Mouse (Mus musculus) midbrain, embryonic 16.5 days (tissue): ENCODE data around the gene Eif2ak4. TPM values are rescaled to one million over a fixed set of nuclear protein-coding genes. Genes with fewer than 3 reads are reported as not detected.

Experiments
- ATAC-seq: fragments of 200-750 bp; cut with Nextera tagmentation; 2 replicates; pipeline ENCODE4 v1.8.0; 2017; ENCODE audit warnings: moderate TSS enrichment
- H3K27ac ChIP-seq: fragments of 300-500 bp; sonication (generic); 2 replicates; pipeline ENCODE4 v1.5.1; 2014; ENCODE audit warnings: mild to moderate bottlenecking, low read length, mixed read lengths
- H3K27me3 ChIP-seq: fragments of 300-500 bp; sonication (generic); 2 replicates; pipeline ENCODE4 v1.6.1; 2014; ENCODE audit warnings: low read depth, low read length, mixed read lengths; ENCODE audit not compliant: control insufficient read depth, insufficient read depth
- H3K36me3 ChIP-seq: fragments of 300-500 bp; sonication (generic); 2 replicates; pipeline ENCODE4 v1.6.1; 2014; ENCODE audit warnings: mild to moderate bottlenecking, low read length, moderate library complexity, mixed read lengths; ENCODE audit not compliant: control insufficient read depth, insufficient read depth
- H3K4me1 ChIP-seq: fragments of 300-500 bp; sonication (generic); 2 replicates; pipeline ENCODE4 v1.6.1; 2014; ENCODE audit warnings: mild to moderate bottlenecking, low read length, mixed read lengths; ENCODE audit not compliant: control insufficient read depth, insufficient read depth
- H3K4me2 ChIP-seq: fragments of 300-500 bp; sonication (generic); 2 replicates; pipeline ENCODE4 v1.6.1; 2014; ENCODE audit warnings: mild to moderate bottlenecking, low read length, mixed read lengths
- H3K4me3 ChIP-seq: fragments of 300-500 bp; sonication (generic); 2 replicates; pipeline ENCODE4 v1.5.1; 2014; ENCODE audit warnings: low read depth, mild to moderate bottlenecking, low read length, moderate library complexity, mixed read lengths
- H3K9ac ChIP-seq: fragments of 300-500 bp; sonication (generic); 2 replicates; pipeline ENCODE4 v1.6.1; 2014; ENCODE audit warnings: low read depth, low read length, mixed read lengths
- H3K9me3 ChIP-seq: fragments of 300-500 bp; sonication (generic); replicated peaks from 2 replicates; pipeline ENCODE4 v1.6.1; 2014; ENCODE audit warnings: mild to moderate bottlenecking, low read length, mixed read lengths; ENCODE audit not compliant: control insufficient read depth, poor library complexity, severe bottlenecking
- WGBS: fragments of 180-500 bp; shearing (Covaris S2); extraction: QIAGEN DNeasy Blood & Tissue Kit; methylation state at CpG from one replicate; pipeline ENCODE4 v1.1.7; 2014; 5-methylcytosine and 5-hydroxymethylcytosine counted together
- polyA plus RNA-seq: library from polyadenylated mRNA; unstranded; fragments of >200 nt; fragmentation: Nextera tagmentation; extraction: Ambion mirVana; gene quantifications from 2 replicates; pipeline ENCODE4 v1.2.1, GENCODE M21; 2015

Eif2ak4 gene
- polyA plus RNA-seq, 1 experiment from 2014 or later = 9.3 TPM

DNA sequence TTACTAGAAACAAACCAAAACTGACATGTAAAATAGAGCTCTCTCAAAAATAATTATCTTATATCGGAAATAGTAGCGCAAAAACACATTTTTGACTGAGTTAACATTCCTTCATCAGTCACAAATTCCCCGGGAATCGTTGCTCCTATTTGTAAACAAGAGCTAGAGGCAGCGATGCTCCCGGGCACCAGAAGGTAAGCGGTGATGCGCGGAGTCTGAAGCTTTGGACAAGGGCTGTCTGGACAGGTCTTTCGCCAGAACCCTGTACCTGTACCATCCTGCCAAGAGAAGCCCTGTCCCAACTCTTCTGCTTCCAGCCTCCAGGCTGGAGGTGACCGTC lies 15.9 kb upstream of the Eif2ak4 start:
- peak overlapping the region; percentile 62 for H3K4me3 ChIP-seq
- ATAC-seq = peak; percentile 5; the same call in 1 of the 2 replicates
- WGBS = 9% methylated on average over 11 of the region's 11 CpGs
- peak overlapping the region; percentile 98 for H3K4me2 ChIP-seq
- H3K4me1 ChIP-seq = peaks cover 6% of the 10 kb centered on the region; the same call in 1 of the 2 replicates
- no peak overlapping the region for H3K27ac ChIP-seq
- H3K36me3 ChIP-seq = no peaks in the 10 kb centered on the region
- no peaks in the 10 kb centered on the region; the same call in 1 of the 2 replicates for H3K9me3 ChIP-seq
- H3K27me3 ChIP-seq = peaks cover 9% of the 10 kb centered on the region
- H3K9ac ChIP-seq = peak overlapping the region; percentile 78; the same call in 1 of the 2 replicates

DNA sequence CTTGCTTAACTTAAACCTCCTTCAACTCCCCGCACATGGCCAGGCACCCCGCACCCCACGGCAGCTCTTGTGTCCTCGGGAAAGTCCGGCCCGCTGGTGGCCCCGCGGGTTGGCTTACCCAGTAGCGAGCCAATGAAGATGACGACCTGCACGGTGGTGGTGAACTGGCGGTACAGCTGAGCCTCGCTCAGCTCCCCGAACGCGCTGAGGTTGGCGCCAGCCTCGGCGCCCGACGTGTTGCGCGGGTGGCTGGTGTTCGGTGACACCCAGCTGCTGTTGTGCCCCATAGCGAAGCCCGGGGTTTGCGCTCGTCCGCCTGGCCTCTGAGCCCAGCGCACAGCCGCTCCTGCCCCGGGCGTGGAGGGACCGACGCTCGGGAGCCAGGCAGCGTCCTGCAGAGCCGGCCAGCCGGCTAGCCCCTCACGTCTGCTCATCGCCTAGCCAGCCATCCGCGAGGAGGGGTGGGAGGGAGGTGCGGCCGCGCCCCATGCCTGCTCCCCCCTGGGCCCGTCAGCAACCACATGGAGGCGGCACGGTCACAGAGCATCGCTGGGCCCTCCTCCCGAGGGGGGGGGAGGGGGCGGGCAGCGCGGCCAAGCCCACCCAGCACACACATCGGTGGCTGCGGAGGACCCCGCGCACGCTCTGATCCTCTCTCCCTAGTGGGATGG lies 15.4 kb upstream of the Eif2ak4 start, which contains the start of gene Gpr176:
Gpr176 (minus strand) TSS at position 519 of the 671 bp plus-strand sequence.
- peak; percentile 91 for ATAC-seq
- H3K4me2 ChIP-seq = peak within 1 kb of the TSS; percentile 98
- no peaks in the 10 kb centered on the region; the same call in 1 of the 2 replicates for H3K9me3 ChIP-seq
- under 1% methylated on average over 56 of the region's 59 CpGs for WGBS
- H3K27ac ChIP-seq = peak within 1 kb of the TSS; percentile 73
- no peaks in the 10 kb centered on the region for H3K36me3 ChIP-seq
- peak within 1 kb of the TSS; percentile 62 for H3K4me3 ChIP-seq
- peaks cover 9% of the 10 kb centered on the region for H3K27me3 ChIP-seq
- H3K4me1 ChIP-seq = peaks cover 6% of the 10 kb centered on the region; the same call in 1 of the 2 replicates
- peak within 1 kb of the TSS; percentile 78 for H3K9ac ChIP-seq

DNA sequence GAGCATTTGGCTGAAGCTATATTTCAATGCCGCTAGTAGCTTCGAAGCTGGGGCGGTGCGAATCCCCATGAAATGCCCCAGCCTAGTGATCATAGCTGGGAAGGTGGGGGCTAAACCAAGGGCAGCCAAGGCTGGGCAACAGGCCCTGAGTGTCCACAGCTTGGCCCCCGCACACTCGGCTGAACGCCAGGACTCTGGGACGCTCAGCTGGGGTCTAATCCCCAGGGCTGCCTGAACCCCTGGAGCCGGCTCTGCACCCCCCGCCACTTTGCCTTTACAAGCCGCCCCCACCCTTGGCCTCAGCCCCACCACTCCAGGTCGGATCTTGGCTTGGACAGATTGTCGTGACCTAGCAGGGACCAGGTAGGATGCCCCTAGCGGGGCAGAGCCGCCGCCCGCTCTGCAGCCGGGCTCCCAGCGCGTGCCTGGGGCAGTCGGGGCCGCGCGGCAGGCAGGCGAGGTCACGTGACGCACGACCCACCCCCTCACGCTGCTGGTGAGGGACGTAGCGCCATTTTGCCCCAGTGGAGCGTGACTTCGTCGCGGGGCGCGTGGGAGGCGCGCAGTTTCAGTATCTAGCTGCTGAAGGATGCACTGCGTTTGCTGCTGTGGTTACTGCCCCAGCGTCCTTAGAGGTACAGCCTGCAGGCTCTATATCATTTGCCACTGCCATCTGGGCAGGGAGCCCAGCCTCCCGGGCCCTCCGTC lies 14.7 kb upstream of the Eif2ak4 start:
- H3K9ac ChIP-seq = peak overlapping the region; percentile 78
- H3K36me3 ChIP-seq = no peaks in the 10 kb centered on the region
- peak overlapping the region; percentile 73 for H3K27ac ChIP-seq
- H3K4me3 ChIP-seq = peak overlapping the region; percentile 62
- peaks cover 9% of the 10 kb centered on the region for H3K27me3 ChIP-seq
- peaks cover 6% of the 10 kb centered on the region; the same call in 1 of the 2 replicates for H3K4me1 ChIP-seq
- H3K9me3 ChIP-seq = no peaks in the 10 kb centered on the region; the same call in 1 of the 2 replicates
- WGBS = under 1% methylated on average over 41 of the region's 43 CpGs
- ATAC-seq = peak; percentile 91
- peak overlapping the region; percentile 98 for H3K4me2 ChIP-seq

DNA sequence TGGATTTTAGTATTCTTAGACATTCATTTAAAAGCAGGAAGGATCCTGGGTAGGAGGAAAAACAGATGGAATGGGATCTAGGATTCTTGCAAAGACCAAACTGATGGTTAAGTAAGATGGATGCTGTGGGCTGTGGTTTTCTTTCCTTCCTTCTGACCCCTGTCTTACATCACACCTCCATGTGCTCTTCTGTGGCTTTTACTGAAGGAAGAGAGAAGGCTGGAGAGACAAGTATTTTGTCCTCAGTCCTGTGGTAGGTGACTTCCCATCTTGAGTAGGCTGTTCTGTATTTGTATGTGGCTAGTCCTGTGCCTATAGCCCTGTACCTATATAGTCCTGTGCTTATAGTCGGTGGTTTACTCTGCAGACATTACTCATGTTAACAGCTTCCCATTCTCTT lies 12.9 kb upstream of the Eif2ak4 start:
- no peak for ATAC-seq
- Histone ChIP-seq H3K4me1 (peaks cover 6% of the 10 kb centered on the region; the same call in 1 of the 2 replicates), H3K4me2 (no peak overlapping the region), H3K27me3 (no peaks in the 10 kb centered on the region; the same call in 1 of the 2 replicates), H3K4me3 (no peak overlapping the region), H3K9me3 (no peaks in the 10 kb centered on the region), H3K36me3 (no peaks in the 10 kb centered on the region), H3K27ac (no peak overlapping the region), H3K9ac (no peak overlapping the region)
- 92% methylated on average over 1 of the region's 1 CpGs for WGBS

DNA sequence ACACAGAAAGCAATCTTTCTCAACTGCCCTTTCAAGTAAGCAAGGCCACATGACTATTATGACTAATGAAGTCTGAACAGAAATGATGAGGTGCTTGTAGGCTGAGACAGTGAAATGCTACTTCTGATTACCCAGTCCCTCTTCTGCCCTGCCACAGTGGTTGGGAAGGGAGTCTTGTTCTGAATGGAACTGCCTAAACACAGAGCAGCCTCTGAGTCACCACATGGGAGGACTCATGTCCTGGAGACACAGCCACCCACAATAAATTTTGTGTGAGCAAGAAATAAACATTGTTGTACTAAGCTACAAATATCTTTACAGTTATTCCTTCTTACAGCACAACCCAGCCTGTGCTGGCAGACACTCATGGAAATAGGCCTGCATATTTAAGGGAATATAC lies 12.5 kb upstream of the Eif2ak4 start:
- H3K27ac ChIP-seq = no peak overlapping the region
- no peak overlapping the region for H3K4me2 ChIP-seq
- H3K27me3 ChIP-seq = no peaks in the 10 kb centered on the region
- H3K4me1 ChIP-seq = peaks cover 6% of the 10 kb centered on the region; the same call in 1 of the 2 replicates
- H3K9ac ChIP-seq = no peak overlapping the region
- no peak for ATAC-seq
- H3K9me3 ChIP-seq = no peaks in the 10 kb centered on the region
- H3K36me3 ChIP-seq = no peaks in the 10 kb centered on the region
- H3K4me3 ChIP-seq = no peak overlapping the region

DNA sequence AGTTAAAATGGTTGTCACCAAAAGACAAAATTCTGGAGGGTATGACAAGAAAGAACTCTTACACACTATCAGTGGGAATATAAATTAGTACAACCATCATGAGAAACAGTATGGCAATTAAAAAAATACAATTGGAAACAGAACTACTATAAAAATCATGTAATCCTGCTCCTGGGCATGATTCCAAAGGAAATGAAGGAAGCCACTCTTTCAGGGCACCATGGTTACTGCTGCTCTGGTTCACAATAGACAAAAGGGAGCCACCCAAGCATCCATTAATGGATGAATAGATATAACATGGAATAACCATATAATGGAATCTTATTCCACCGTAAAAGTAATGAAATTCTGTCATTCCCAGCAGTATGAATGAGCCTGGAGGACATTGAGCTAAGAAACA lies 8.7 kb upstream of the Eif2ak4 start:
- Histone ChIP-seq H3K36me3 (no peaks in the 10 kb centered on the region), H3K4me3 (no peak overlapping the region), H3K9me3 (no peaks in the 10 kb centered on the region), H3K4me1 (no peaks in the 10 kb centered on the region), H3K9ac (no peak overlapping the region), H3K27me3 (no peaks in the 10 kb centered on the region), H3K27ac (no peak overlapping the region), H3K4me2 (no peak overlapping the region)
- WGBS = 26% methylated on average over 1 of the region's 1 CpGs
- ATAC-seq = no peak

DNA sequence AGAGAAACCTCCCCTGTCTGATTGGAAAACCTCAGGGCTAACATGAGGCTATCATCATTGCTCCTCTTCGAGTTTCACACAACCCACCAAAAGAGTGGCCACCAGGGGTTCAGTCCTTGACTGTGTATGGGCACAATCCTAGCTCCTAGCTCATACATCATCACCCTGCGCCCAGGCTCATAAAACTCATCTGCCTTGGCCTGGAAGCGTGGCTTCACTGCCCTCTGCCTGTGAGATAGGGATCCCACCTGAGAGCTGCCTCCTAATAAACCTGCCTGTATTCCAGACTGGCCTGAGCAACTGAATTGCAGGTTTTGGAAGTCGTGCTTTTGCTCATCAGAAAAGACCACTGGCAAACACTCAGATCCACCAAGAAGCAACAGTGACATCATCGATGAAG lies 5.0 kb upstream of the Eif2ak4 start:
- peaks cover 3% of the 10 kb centered on the region; the same call in 1 of the 2 replicates for H3K4me1 ChIP-seq
- H3K9ac ChIP-seq = no peak overlapping the region
- no peak for ATAC-seq
- no peaks in the 10 kb centered on the region for H3K9me3 ChIP-seq
- 79% methylated on average over 5 of the region's 5 CpGs for WGBS
- H3K27ac ChIP-seq = no peak overlapping the region
- H3K4me2 ChIP-seq = no peak overlapping the region
- H3K27me3 ChIP-seq = no peaks in the 10 kb centered on the region
- no peak overlapping the region for H3K4me3 ChIP-seq
- no peaks in the 10 kb centered on the region for H3K36me3 ChIP-seq

DNA sequence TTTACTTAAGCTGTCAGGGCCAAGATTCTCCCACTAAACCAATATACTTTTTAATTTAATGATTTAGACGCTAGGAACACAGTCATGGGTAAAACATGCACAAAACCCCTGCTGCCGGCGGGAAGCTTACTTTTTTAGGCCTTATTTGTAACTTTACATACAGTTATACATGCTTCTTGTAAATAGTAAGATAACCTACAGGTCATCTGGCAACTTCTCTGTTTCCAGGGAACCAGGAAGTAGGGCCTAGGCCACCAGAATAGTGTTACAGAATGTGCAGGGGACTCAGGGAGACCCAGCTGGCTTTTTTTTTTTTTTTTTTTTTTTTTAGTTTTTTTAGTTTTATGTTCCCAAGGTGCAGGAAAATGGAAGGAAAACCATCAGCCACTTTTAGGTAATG lies 1.2 kb downstream of the Eif2ak4 start:
- H3K27me3 ChIP-seq = no peaks in the 10 kb centered on the region
- no peak overlapping the region for H3K27ac ChIP-seq
- WGBS = 70% methylated on average over 3 of the region's 3 CpGs
- no peaks in the 10 kb centered on the region for H3K9me3 ChIP-seq
- peaks cover 13% of the 10 kb centered on the region for H3K4me1 ChIP-seq
- H3K4me3 ChIP-seq = peak overlapping the region; percentile 91
- H3K36me3 ChIP-seq = no peaks in the 10 kb centered on the region
- H3K4me2 ChIP-seq = peak overlapping the region; percentile 84
- H3K9ac ChIP-seq = no peak overlapping the region
- ATAC-seq = no peak

DNA sequence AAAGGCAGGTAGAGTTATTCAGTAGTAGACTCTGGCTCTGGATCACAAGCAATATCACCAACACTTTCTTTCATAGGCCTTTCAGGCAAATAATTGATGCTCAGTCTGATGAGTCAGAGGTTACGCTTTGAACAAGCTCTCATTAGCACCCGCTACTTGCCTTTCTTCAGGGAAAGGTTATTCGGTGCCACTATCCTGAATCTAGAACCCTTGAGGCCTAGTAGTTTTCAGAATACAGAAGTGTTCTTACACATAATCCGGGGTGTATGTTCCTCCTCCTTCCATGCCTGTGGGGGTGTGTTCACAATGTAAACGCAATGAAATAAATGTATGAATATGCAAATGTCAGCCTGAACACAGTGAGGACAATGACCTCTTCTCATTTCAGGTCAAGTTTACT lies 1.7 kb downstream of the Eif2ak4 start:
- WGBS = 80% methylated on average over 5 of the region's 5 CpGs
- Histone ChIP-seq H3K9me3 (no peaks in the 10 kb centered on the region), H3K27ac (no peak overlapping the region), H3K4me3 (no peak overlapping the region), H3K9ac (no peak overlapping the region), H3K36me3 (no peaks in the 10 kb centered on the region), H3K4me1 (peaks cover 13% of the 10 kb centered on the region), H3K4me2 (peak overlapping the region; percentile 11; the same call in 1 of the 2 replicates), H3K27me3 (no peaks in the 10 kb centered on the region)
- no peak for ATAC-seq
